Mouse (Mus musculus) testis, postnatal 10 days (tissue): ENCODE measurements around the gene Ap2m1.

Source experiments
- DNase-seq: peaks from one replicate; pipeline ENCODE4 v3.0.0; 2021; ENCODE audit warnings: low spot score

Gene Ap2m1

GRCm38 (mm10) chr16:20529375-20529774 lies 5.9 kb upstream of the Ap2m1 start:
- no peak for DNase-seq

- no peak for DNase-seq
Observed at GRCm38 (mm10) chr16:20530941-20531340, 4.3 kb upstream of the Ap2m1 start.

- no peak for DNase-seq
Observed at GRCm38 (mm10) chr16:20534617-20535295, 522 bp upstream of the Ap2m1 start.

- DNase-seq, result no peak
Observed at GRCm38 (mm10) chr16:20536081-20536665, 895 bp downstream of the Ap2m1 start.

GRCm38 (mm10) chr16:20537071-20537471 lies 1.8 kb downstream of the Ap2m1 start:
- DNase-seq, result no peak

GRCm38 (mm10) chr16:20537601-20538320 lies 2.5 kb downstream of the Ap2m1 start:
- DNase-seq, result no peak

- no peak for DNase-seq
Observed at GRCm38 (mm10) chr16:20539649-20540048, 4.4 kb downstream of the Ap2m1 start.

GRCm38 (mm10) chr16:20540438-20540837 lies 5.2 kb downstream of the Ap2m1 start:
- DNase-seq, result no peak

GRCm38 (mm10) chr16:20545696-20546095 lies 10.4 kb downstream of the Ap2m1 start:
- DNase-seq, result no peak

GRCm38 (mm10) chr16:20547423-20547822 lies 12.1 kb downstream of the Ap2m1 start:
- DNase-seq, result no peak

- peak; percentile 95 for DNase-seq
Observed at GRCm38 (mm10) chr16:20548096-20548948, 13.0 kb downstream of the Ap2m1 start, which contains the start of gene Abcf3. Gene Abcf3, plus strand, starts transcription at chr16:20548577.

GRCm38 (mm10) chr16:20549161-20549560 lies 13.9 kb downstream of the Ap2m1 start:
- DNase-seq, result no peak

GRCm38 (mm10) chr16:20551691-20552090 lies 16.4 kb downstream of the Ap2m1 start:
- no peak for DNase-seq

- DNase-seq, result no peak
Observed at GRCm38 (mm10) chr16:20552594-20552993, 17.3 kb downstream of the Ap2m1 start.

- DNase-seq, result no peak
Observed at GRCm38 (mm10) chr16:20555000-20555399, 19.7 kb downstream of the Ap2m1 start.

- no peak for DNase-seq
Observed at GRCm38 (mm10) chr16:20557381-20557780, 22.1 kb downstream of the Ap2m1 start.

- DNase-seq, result no peak
Observed at GRCm38 (mm10) chr16:20565075-20565474, 29.8 kb downstream of the Ap2m1 start.

GRCm38 (mm10) chr16:20589366-20589938 lies 54.2 kb downstream of the Ap2m1 start, which contains the start of gene Vwa5b2:
Gene Vwa5b2, plus strand, starts transcription at chr16:20589471.
- no peak for DNase-seq

- peak; percentile 56 for DNase-seq
Observed at GRCm38 (mm10) chr16:20589939-20590679, 54.8 kb downstream of the Ap2m1 start.

- DNase-seq, result no peak
Observed at GRCm38 (mm10) chr16:20590680-20591038, 55.4 kb downstream of the Ap2m1 start.

- no peak for DNase-seq
Observed at GRCm38 (mm10) chr16:20591076-20591705, 55.9 kb downstream of the Ap2m1 start.
